Mouse (Mus musculus) lung, embryonic 15.5 days (tissue): ENCODE data around the gene Xrn2. TPM values are rescaled to one million over a fixed set of nuclear protein-coding genes. Genes with fewer than 3 reads are reported as not detected.
"Not testable (repeated sequence)": the region's sequence is repeated elsewhere in the genome, so short reads cannot be mapped to it uniquely, and the experiment has no call there.

Experiments used
- ATAC-seq: fragments of 200-750 bp; cut with Nextera tagmentation; 2 replicates; pipeline ENCODE4 v1.8.0; 2017; ENCODE audit warnings: moderate number of reproducible peaks, borderline replicate concordance; ENCODE audit not compliant: low FRiP score, low TSS enrichment; ENCODE audit errors: extremely low read depth
- H3K27ac ChIP-seq: fragments of 300-500 bp; sonication (generic); 2 replicates; pipeline ENCODE4 v1.5.1; 2015; ENCODE audit warnings: moderate library complexity, mild to moderate bottlenecking, inconsistent platforms
- H3K27me3 ChIP-seq: fragments of 300-500 bp; sonication (generic); 2 replicates; pipeline ENCODE4 v1.6.1; 2015; ENCODE audit warnings: inconsistent platforms
- H3K36me3 ChIP-seq: fragments of 300-500 bp; sonication (generic); 2 replicates; pipeline ENCODE4 v1.6.1; 2015; ENCODE audit warnings: inconsistent platforms
- H3K4me1 ChIP-seq: fragments of 300-500 bp; sonication (generic); 2 replicates; pipeline ENCODE4 v1.6.1; 2015; ENCODE audit warnings: inconsistent platforms
- H3K4me2 ChIP-seq: fragments of 300-500 bp; sonication (generic); 2 replicates; pipeline ENCODE4 v1.6.1; 2015; ENCODE audit warnings: inconsistent platforms, mild to moderate bottlenecking, moderate library complexity
- H3K4me3 ChIP-seq: fragments of 300-500 bp; sonication (generic); 2 replicates; pipeline ENCODE4 v1.5.1; 2015; ENCODE audit warnings: mild to moderate bottlenecking, inconsistent platforms
- H3K9ac ChIP-seq: fragments of 300-500 bp; sonication (generic); 2 replicates; pipeline ENCODE4 v1.6.1; 2015; ENCODE audit warnings: inconsistent platforms
- H3K9me3 ChIP-seq: fragments of 300-500 bp; sonication (generic); 2 replicates; pipeline ENCODE4 v1.6.1; 2016; ENCODE audit warnings: inconsistent platforms
- WGBS: fragments of 180-500 bp; shearing (Covaris S2); methylation state at CpG from one replicate; pipeline ENCODE4 v1.1.7; 2015; 5-methylcytosine and 5-hydroxymethylcytosine counted together
- polyA plus RNA-seq: library from polyadenylated mRNA; unstranded; fragments of >200 nt; fragmentation: Nextera tagmentation; extraction: Ambion mirVana; gene quantifications from 2 replicates; pipeline ENCODE4 v1.2.1, GENCODE M21; 2015

Gene Xrn2
- polyA plus RNA-seq, 1 experiment from 2014 or later: 77.3 TPM

DNA sequence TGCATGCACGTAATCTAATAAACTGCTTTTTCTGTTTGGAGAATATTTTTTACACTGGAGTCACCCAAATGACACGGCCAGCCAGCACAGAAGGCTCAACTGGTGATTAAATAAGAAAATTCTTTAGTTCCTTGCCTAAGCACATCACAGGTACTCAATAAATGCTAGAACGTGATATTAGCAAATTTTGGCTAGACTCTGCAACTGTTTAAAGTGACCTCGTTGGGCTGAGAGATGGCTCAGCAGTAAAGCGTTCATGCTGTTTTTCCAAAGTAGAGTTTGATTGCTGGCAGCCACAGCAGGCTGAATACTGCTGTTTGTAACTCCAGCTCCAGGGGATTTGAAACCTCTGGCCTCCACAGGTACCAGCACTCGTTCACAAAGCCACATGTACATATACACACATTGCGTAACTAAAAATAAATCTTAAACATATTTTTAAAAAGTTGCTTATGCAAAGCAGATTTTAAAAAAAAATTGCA lies 614 bp upstream of the Xrn2 start:
- peak overlapping the region; percentile 92 for H3K9ac ChIP-seq
- H3K9me3 ChIP-seq: no peaks in the 10 kb centered on the region
- H3K4me1 ChIP-seq: peaks cover 19% of the 10 kb centered on the region
- ATAC-seq: no peak
- peak overlapping the region; percentile 100 for H3K27ac ChIP-seq
- H3K36me3 ChIP-seq: no peaks in the 10 kb centered on the region
- peak overlapping the region; percentile 77 for H3K4me2 ChIP-seq
- 15% methylated on average over 7 of the region's 7 CpGs for WGBS
- H3K27me3 ChIP-seq: no peaks in the 10 kb centered on the region
- H3K4me3 ChIP-seq: peak overlapping the region; percentile 97

DNA sequence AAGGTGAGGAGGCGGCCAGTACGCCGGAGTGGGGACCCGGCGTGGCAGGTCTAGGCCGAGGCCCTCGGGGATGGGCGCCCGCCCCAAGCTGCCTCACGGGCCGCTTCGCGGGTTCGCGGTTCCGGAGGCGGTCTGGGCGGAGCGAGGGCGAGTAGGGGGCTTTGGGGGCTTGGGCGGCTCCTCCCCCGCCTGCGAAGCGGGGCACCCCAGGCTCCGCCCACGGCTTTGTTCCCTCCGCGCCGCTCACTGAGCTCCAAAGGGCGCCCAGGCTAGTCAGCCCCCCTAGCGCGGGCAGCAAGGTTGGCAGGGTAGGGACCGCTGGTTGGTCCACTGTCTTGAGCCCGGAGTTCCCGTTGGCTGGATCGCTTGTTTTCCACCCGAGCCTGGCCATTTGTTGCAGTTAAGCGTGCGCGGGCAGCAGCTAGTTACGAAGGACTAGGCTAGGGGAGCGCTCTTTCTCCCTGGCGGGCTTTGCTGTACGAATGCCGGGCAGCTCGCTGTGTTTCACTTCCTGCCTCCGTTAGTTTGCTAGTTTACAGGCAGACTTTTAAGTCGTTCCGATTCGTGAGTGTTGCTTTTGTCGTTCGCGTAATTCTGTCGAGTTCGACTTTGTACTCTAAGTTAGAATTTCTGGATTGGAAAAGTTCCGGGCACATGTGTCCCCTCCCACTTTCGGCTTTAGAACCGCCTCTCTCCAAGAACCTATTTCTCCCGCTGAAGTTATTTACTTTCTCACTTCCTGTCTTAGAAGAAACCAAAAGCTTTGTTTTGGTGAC lies 586 bp downstream of the Xrn2 start:
- peak overlapping the region; percentile 77 for H3K4me2 ChIP-seq
- peak; percentile 87 for ATAC-seq
- no peaks in the 10 kb centered on the region for H3K27me3 ChIP-seq
- peaks cover 19% of the 10 kb centered on the region for H3K4me1 ChIP-seq
- WGBS: under 1% methylated on average over 57 of the region's 59 CpGs
- H3K36me3 ChIP-seq: no peaks in the 10 kb centered on the region
- H3K9ac ChIP-seq: peak overlapping the region; percentile 92
- peak overlapping the region; percentile 100 for H3K27ac ChIP-seq
- peak overlapping the region; percentile 97 for H3K4me3 ChIP-seq
- H3K9me3 ChIP-seq: no peaks in the 10 kb centered on the region

DNA sequence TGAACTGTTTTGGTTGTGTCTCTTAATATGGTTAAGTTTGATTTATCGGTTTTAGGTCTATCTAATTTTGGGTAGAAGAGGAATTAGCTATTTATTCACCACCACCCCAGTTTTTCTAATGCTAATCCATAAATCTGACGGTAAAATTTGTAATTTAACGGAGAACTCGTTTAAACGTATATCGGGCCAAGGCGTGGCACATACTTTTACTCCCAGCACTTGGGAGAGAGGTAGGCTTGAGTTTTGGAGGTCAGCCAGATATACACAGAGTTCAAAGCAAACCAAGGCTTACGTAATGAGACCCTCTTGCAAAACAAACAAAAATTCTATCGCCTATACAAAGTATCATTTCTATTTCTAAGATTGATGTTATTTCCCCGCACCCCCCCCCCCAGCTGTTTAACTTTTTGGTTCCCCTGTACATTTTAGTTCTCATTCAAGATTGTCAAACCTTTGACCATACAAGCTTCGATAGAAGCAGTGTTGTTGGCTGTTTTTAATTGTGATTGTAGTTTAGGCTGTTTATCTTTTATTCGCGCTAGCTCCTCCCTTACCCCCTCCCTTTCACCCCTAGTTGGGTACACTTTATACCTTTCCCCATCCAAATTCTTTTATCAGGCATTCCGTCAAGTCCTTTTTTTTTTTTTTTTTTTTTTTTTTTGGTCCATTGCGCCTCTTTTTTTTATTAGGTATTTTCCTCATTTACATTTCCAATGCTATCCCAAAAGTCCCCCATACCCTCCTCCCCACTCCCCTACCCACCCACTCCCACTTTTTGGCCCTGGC lies 1.5 kb downstream of the Xrn2 start:
- H3K4me1 ChIP-seq: peaks cover 19% of the 10 kb centered on the region
- no peaks in the 10 kb centered on the region for H3K36me3 ChIP-seq
- peak overlapping the region; percentile 100 for H3K27ac ChIP-seq
- H3K4me2 ChIP-seq: peak overlapping the region; percentile 77
- no peaks in the 10 kb centered on the region for H3K9me3 ChIP-seq
- H3K9ac ChIP-seq: peak overlapping the region; percentile 92
- H3K4me3 ChIP-seq: peak overlapping the region; percentile 97
- H3K27me3 ChIP-seq: no peaks in the 10 kb centered on the region
- 11% methylated on average over 15 of the region's 15 CpGs for WGBS
- no peak for ATAC-seq

DNA sequence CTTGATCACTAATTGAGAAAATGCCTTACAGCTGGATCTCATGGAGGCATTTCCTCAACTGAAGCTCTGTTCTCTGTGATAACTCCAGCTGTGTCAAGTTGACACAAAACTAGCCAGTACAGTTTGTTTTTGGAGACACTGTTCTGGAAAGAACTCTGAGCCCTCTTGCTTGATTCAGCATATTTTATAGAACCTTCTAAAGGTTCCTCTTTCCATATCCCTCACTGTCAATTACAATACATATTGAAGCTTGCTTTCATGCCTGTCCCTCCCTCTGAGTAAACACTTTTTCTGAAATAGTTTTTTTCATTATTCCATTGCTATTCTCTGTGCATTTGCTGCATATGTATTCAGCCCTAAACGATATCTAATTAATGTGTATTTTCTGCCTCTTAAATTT lies 9.2 kb downstream of the Xrn2 start:
- not testable (repeated sequence) for H3K9me3 ChIP-seq, H3K4me3 ChIP-seq, H3K4me2 ChIP-seq, H3K4me1 ChIP-seq, H3K27ac ChIP-seq, H3K9ac ChIP-seq, H3K27me3 ChIP-seq, ATAC-seq
- 88% methylated on average over 1 of the region's 1 CpGs for WGBS
- H3K36me3 ChIP-seq: peaks cover 12% of the 10 kb centered on the region

- peaks cover 21% of the 10 kb centered on the region for H3K36me3 ChIP-seq
- no peak overlapping the region for H3K27ac ChIP-seq
- no peak overlapping the region for H3K9ac ChIP-seq
- H3K4me3 ChIP-seq: no peak overlapping the region
- H3K4me1 ChIP-seq: no peaks in the 10 kb centered on the region
- ATAC-seq: no peak
- no peaks in the 10 kb centered on the region for H3K9me3 ChIP-seq
- no peaks in the 10 kb centered on the region for H3K27me3 ChIP-seq
- 90% methylated on average over 5 of the region's 5 CpGs for WGBS
- H3K4me2 ChIP-seq: no peak overlapping the region
Measured at GRCm38 (mm10) chr2:147023067-147023466, 10.3 kb downstream of the Xrn2 start.

DNA sequence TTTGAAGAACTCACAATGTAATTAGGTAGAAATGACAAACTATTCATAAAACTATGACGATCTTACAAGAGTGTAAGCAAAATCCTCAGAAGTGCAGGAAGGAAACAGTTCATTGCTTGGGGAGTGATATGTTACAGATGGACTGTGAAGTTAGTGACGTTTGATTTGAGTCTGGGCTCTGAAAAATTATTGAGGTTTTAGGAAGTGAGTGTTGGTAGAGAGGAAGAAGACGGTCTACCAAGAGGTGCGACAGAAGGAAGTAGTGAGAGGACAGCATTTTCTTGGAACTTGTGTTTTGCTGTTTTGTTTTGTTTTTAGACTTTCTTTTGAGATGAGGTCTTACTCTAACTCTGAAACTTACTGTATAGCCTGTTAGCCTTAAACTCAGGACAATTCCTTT lies 10.8 kb downstream of the Xrn2 start:
- WGBS: 61% methylated on average over 4 of the region's 4 CpGs
- no peak overlapping the region for H3K27ac ChIP-seq
- H3K36me3 ChIP-seq: peaks cover 23% of the 10 kb centered on the region
- no peak overlapping the region for H3K4me3 ChIP-seq
- no peak overlapping the region for H3K9ac ChIP-seq
- H3K27me3 ChIP-seq: no peaks in the 10 kb centered on the region
- no peaks in the 10 kb centered on the region for H3K9me3 ChIP-seq
- no peaks in the 10 kb centered on the region for H3K4me1 ChIP-seq
- ATAC-seq: no peak
- no peak overlapping the region for H3K4me2 ChIP-seq

DNA sequence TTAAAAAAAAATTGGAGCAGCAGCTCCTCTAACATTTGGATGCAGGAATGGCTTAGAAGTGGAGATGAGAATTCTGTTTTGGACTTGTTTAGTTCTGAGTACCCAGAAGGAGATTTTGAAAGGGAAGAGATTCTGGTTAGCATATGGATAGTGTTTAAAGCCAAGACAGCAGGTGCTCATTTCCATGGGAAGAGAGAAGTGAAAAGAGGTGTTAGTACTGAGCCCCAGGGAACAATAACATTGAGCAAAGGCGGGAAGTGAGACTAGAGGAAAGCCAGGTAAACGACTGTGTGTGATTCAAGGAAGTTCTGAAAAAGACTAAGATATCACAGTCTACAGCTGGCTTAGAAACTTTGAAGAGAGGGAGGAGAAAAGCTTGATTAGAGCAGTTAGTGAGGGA lies 20.3 kb downstream of the Xrn2 start:
- H3K27me3 ChIP-seq: no peaks in the 10 kb centered on the region
- peaks cover 43% of the 10 kb centered on the region for H3K36me3 ChIP-seq
- no peak overlapping the region for H3K9ac ChIP-seq
- H3K4me3 ChIP-seq: no peak overlapping the region
- H3K4me2 ChIP-seq: no peak overlapping the region
- no peak overlapping the region for H3K27ac ChIP-seq
- no peak for ATAC-seq
- H3K9me3 ChIP-seq: no peaks in the 10 kb centered on the region
- no peaks in the 10 kb centered on the region for H3K4me1 ChIP-seq
- 65% methylated on average over 2 of the region's 2 CpGs for WGBS

DNA sequence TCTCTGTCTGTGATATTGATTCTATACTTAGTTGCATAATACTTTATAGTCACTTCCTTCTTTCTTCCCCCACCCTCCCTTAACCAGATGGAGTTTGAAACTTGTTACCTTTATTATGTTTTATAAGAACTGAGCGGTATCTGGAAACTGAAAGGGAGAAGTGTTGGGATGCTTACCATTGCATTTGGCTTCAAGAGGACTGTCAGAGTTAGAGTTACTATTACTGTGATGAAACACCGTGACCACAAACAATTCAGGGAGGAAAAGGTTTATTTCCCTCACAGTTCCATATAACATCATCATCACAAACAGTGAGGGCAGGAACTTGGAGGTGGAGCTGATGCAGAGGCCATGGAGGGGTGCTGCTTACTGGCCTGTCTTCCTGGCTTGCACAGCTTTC lies 23.1 kb downstream of the Xrn2 start:
- Histone ChIP-seq H3K4me3 (no peak overlapping the region), H3K4me2 (no peak overlapping the region), H3K36me3 (peaks cover 35% of the 10 kb centered on the region), H3K9me3 (no peaks in the 10 kb centered on the region), H3K4me1 (no peaks in the 10 kb centered on the region), H3K9ac (no peak overlapping the region), H3K27me3 (no peaks in the 10 kb centered on the region), H3K27ac (no peak overlapping the region)
- 94% methylated on average over 2 of the region's 2 CpGs for WGBS
- ATAC-seq: no peak

DNA sequence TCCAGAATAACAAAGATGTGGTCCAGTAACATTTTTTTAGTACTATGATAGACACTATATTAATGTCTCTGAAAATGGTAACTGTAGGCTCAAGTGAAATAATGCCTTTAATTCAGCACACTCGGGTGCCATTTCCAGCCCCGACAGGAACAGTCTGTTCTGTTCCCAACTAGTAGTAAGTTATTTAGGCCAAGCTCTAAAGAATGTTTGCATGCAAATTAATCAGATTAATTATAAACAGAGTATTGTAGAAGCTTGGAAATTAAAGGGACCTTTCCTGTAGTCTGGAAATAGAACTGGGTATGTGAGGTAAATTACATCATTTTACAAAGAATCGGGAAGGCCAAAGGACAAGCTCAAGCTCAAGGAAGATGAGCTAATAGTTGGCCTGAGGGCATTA lies 34.3 kb downstream of the Xrn2 start:
- Histone ChIP-seq H3K27me3 (no peaks in the 10 kb centered on the region), H3K4me2 (no peak overlapping the region), H3K36me3 (peaks cover 42% of the 10 kb centered on the region), H3K9me3 (no peaks in the 10 kb centered on the region), H3K4me3 (no peak overlapping the region), H3K27ac (no peak overlapping the region), H3K4me1 (no peaks in the 10 kb centered on the region), H3K9ac (no peak overlapping the region)
- ATAC-seq: no peak
- WGBS: 91% methylated on average over 3 of the region's 3 CpGs

GRCm38 (mm10) chr2:147053229-147053892 lies 40.6 kb downstream of the Xrn2 start:
- ATAC-seq: no peak
- Histone ChIP-seq H3K4me3 (no peak overlapping the region), H3K4me1 (no peaks in the 10 kb centered on the region), H3K36me3 (peaks cover 60% of the 10 kb centered on the region), H3K27ac (no peak overlapping the region), H3K9me3 (no peaks in the 10 kb centered on the region), H3K4me2 (no peak overlapping the region), H3K27me3 (no peaks in the 10 kb centered on the region), H3K9ac (no peak overlapping the region)
- 81% methylated on average over 2 of the region's 2 CpGs for WGBS

DNA sequence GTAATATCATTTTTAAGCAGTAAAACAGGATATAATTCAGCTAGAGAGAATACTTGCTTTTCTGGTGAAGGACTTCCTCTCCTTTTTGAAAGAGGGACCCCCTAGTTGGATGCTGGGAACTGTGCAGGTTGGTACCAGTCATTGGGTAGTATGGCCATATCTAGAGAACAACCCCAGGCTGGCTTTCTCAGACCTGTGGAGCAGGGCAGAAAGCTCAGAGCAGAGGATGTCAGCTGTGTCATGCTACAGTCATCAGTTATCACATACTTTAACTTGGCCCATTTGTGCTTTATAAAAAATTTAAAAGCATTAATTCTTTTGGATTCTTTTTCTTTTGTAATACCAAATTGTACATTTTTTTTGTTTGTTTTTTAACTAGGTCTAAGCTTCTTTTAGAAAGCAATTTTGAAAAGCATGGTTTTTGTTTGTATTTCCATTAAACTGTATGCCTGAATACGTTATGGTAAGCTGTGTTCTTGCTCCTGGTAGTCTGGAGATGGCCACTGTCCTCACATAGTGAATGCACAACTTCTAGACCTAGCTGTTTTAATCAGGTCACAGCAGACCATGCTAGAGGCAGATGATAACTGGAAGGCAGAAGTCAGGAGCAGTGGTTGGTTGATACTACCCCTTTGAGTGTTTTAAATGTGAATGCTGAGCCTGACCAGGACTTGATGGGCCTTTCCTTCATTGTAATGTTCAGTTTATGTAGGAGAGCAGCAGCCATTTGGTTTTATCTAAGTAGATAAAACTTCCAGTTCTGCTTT lies 54.9 kb downstream of the Xrn2 start:
- no peaks in the 10 kb centered on the region for H3K4me1 ChIP-seq
- 87% methylated on average over 1 of the region's 1 CpGs for WGBS
- H3K27me3 ChIP-seq: no peaks in the 10 kb centered on the region
- peaks cover 31% of the 10 kb centered on the region for H3K36me3 ChIP-seq
- no peak overlapping the region for H3K27ac ChIP-seq
- H3K4me2 ChIP-seq: no peak overlapping the region
- H3K9me3 ChIP-seq: no peaks in the 10 kb centered on the region
- H3K4me3 ChIP-seq: no peak overlapping the region
- ATAC-seq: no peak
- H3K9ac ChIP-seq: no peak overlapping the region
